Comparison of ENCODE assay signal across 8 mouse cellular contexts in the genomic region with DNA sequence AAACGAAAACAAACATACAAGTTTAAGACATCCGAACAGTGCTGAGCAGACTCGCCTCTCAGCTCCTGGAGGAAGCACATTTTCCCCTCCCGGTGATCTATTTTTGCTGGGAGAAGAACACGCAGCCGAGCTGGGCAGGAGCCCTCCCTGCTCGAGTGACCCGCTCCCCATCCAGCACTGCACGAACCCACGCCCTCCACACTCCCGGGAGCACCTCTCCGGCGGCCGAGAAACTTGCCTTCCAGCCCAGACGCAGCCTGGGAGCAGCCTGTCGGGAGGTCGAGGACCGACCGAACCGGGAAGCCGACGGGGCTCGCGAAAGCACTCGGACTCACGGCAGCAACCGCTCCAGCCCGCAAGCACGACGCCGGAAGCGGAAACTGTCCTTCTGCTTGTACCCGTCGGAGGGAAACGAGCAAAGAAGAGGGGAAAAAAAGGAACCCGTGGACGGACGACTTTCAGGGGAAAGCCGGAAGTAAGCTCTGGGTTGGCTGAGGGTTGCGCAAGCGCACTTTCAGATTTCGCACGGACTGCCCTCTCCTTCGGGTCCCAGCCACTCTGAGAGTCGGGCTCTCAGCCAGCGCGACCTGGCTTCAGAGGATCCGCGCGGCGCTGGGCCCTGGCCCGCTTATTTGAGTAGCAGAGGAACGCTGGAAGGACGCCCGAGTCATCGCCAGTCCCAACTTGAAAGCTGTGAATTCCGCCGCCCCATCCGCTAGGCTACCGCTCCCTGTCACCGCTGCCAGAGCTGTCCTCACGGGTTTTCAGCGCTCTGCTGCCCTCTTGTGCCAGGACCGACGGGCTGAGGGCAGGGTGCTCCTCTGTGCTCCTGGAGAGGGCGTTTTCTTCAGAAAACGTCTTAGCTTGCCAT. TPM values are rescaled to one million over a fixed set of nuclear protein-coding genes. Genes with fewer than 3 reads are reported as not detected.
DNase-seq lines count a peak whose midpoint lies in the region; ATAC-seq lines count a peak whose summit lies in the region.

TSS of gene Bms1 (minus strand) at position 425 of the 871 bp plus-strand sequence.

- H3K4me2 ChIP-seq in hindbrain, embryonic 16.5 days (ENCODE audit: low read length) = peak within 1 kb of the TSS; percentile 67

- no peaks in the 10 kb centered on the region for H3K9me3 ChIP-seq in hindbrain, embryonic 16.5 days (ENCODE audit: control insufficient read depth, low read length)

- peak within 1 kb of the TSS; percentile 96 for H3K27ac ChIP-seq in hindbrain, embryonic 16.5 days (ENCODE audit: low read depth, low read length)
- H3K27ac ChIP-seq in macrophage = peak within 1 kb of the TSS; percentile 54

- H3K4me1 ChIP-seq in hindbrain, embryonic 16.5 days (ENCODE audit: control insufficient read depth, insufficient read depth, low read depth, low read length) = peaks cover 14% of the 10 kb centered on the region

- under 1% methylated on average over 66 of the region's 67 CpGs for WGBS in hindbrain, embryonic 16.5 days
- under 1% methylated on average over 67 of the region's 67 CpGs for WGBS in macrophage (ENCODE audit: missing documents)

- peak within 1 kb of the TSS; percentile 92 for H3K9ac ChIP-seq in hindbrain, embryonic 16.5 days (ENCODE audit: low read depth, low read length)

- peak within 1 kb of the TSS; percentile 99 for H3K4me3 ChIP-seq in hindbrain, embryonic 16.5 days (ENCODE audit: low read length)
- peak within 1 kb of the TSS; percentile 90 for H3K4me3 ChIP-seq in macrophage (ENCODE audit: inconsistent target)

- H3K27me3 ChIP-seq in hindbrain, embryonic 16.5 days (replicated peaks; ENCODE audit: control insufficient read depth, insufficient read depth, low read length) = no peaks in the 10 kb centered on the region

- peak; percentile 98 for DNase-seq in WW6 (ENCODE audit: low read depth, low spot score)
- DNase-seq in cerebellum, postnatal 4 days (ENCODE audit: low spot score in 2 of 2) = peak; percentile 86 to 94
- DNase-seq in gastrocnemius, adult 18-20 months (ENCODE audit: low spot score) = peak; percentile 96
- peak; percentile 95 for DNase-seq in left cerebral cortex, adult 18-20 months (ENCODE audit: low spot score in 2 of 2)
- DNase-seq in right cerebral cortex, adult 18-20 months = peak; percentile 96
- DNase-seq in urinary bladder, postnatal 10 days (ENCODE audit: low spot score) = peak; percentile 73

- H3K79me2 ChIP-seq in macrophage (ENCODE audit: inconsistent target) = peaks cover 23% of the 10 kb centered on the region

- peaks cover 7% of the 10 kb centered on the region for H3K36me3 ChIP-seq in hindbrain, embryonic 16.5 days (ENCODE audit: control insufficient read depth, insufficient read depth, low read length)
- peaks cover 27% of the 10 kb centered on the region for H3K36me3 ChIP-seq in macrophage (ENCODE audit: inconsistent target)

- peak; percentile 99 for ATAC-seq in hindbrain, embryonic 16.5 days

RNA-seq across cellular contexts. Expression of gene Bms1, which starts in this region (rescaled TPM):
- total RNA-seq in gastrocnemius, adult 18-20 months (2021) = 10 to 100 TPM; 24.9 to 26.3 TPM
- polyA plus RNA-seq in hindbrain, embryonic 16.5 days (2015; fragmentation: Nextera tagmentation; extraction: Ambion mirVana) = 19.1 and 21.2 TPM in 2 replicates
- total RNA-seq in left cerebral cortex, adult 18-20 months (2021) = 10 to 100 TPM; 30.2 to 30.3 TPM
- total RNA-seq in macrophage (2018; cell fraction: chromatin; rRNA removed) = 10 to 100 TPM; 16.1 to 68.9 (median 48.6) TPM
- total RNA-seq in macrophage (2018; cell fraction: cytosol; rRNA removed) = 10 to 100 TPM; 14.9 to 25.7 (median 21.8) TPM
- 10 to 100 TPM; 14.9 to 46.8 (median 27.5) TPM for total RNA-seq in macrophage (2018; cell fraction: nucleus; rRNA removed)
- 15.9 to 33.1 TPM (median 27.8 TPM) in 3 replicates for polyA plus RNA-seq in macrophage (2018)

Comparison
In these comparisons a context has a peak if more than half of its experiments do, and no peak if none do; other contexts are left out.
1. Peak in every context shown above with its lines: DNase-seq, ATAC-seq, H3K4me3 ChIP-seq and H3K27ac ChIP-seq.